Mouse (Mus musculus): Measurements from ENCODE around the gene Mdga2. TPM values are rescaled to one million over a fixed set of nuclear protein-coding genes. Genes with fewer than 3 reads are reported as not detected.

Gene Mdga2
- total RNA-seq, 2 experiments from 2014 or later: 54.0 to 67.4 TPM

GRCm38 (mm10) chr12:67059136-67060014 lies 163.0 kb downstream of the Mdga2 start:
- no peak for DNase-seq (ENCODE audit: low spot score in 2 of 2)

- no peak for DNase-seq (ENCODE audit: low spot score in 2 of 2)
Observed at GRCm38 (mm10) chr12:67056621-67057020, 165.7 kb downstream of the Mdga2 start.

- DNase-seq (ENCODE audit: low spot score in 2 of 2): peak in 1 of 2 experiments; percentile 51
Observed at GRCm38 (mm10) chr12:67045099-67045750, 177.1 kb downstream of the Mdga2 start.

GRCm38 (mm10) chr12:67041865-67042264 lies 180.5 kb downstream of the Mdga2 start:
- no peak for DNase-seq (ENCODE audit: low spot score in 2 of 2)

- no peak for DNase-seq (ENCODE audit: low spot score in 2 of 2)
Observed at GRCm38 (mm10) chr12:67035509-67036261, 186.7 kb downstream of the Mdga2 start.

GRCm38 (mm10) chr12:67017192-67017591 lies 205.2 kb downstream of the Mdga2 start:
- DNase-seq (ENCODE audit: low spot score in 2 of 2): no peak

- DNase-seq (ENCODE audit: low spot score in 2 of 2): peak; percentile 39 to 68
Observed at GRCm38 (mm10) chr12:67011368-67011767, 211.0 kb downstream of the Mdga2 start.

- no peak for DNase-seq (ENCODE audit: low spot score in 2 of 2)
Observed at GRCm38 (mm10) chr12:67010318-67010717, 212.0 kb downstream of the Mdga2 start.

- DNase-seq (ENCODE audit: low spot score in 2 of 2): no peak
Observed at GRCm38 (mm10) chr12:67009191-67009590, 213.2 kb downstream of the Mdga2 start.

- DNase-seq (ENCODE audit: low spot score in 2 of 2): no peak
Observed at GRCm38 (mm10) chr12:66954129-66954528, 268.2 kb downstream of the Mdga2 start.

GRCm38 (mm10) chr12:66915741-66916140 lies 306.6 kb downstream of the Mdga2 start:
- DNase-seq (ENCODE audit: low spot score in 2 of 2): no peak

GRCm38 (mm10) chr12:66899366-66899765 lies 323.0 kb downstream of the Mdga2 start:
- DNase-seq (ENCODE audit: low spot score in 2 of 2): peak in 1 of 2 experiments; percentile 13

GRCm38 (mm10) chr12:66896790-66897189 lies 325.6 kb downstream of the Mdga2 start:
- no peak for DNase-seq (ENCODE audit: low spot score in 2 of 2)

GRCm38 (mm10) chr12:66890296-66890695 lies 332.1 kb downstream of the Mdga2 start:
- DNase-seq (ENCODE audit: low spot score in 2 of 2): no peak

- peak in 1 of 2 experiments; percentile 43 for DNase-seq (ENCODE audit: low spot score in 2 of 2)
Observed at GRCm38 (mm10) chr12:66889276-66889675, 333.1 kb downstream of the Mdga2 start.

GRCm38 (mm10) chr12:66888636-66889035 lies 333.7 kb downstream of the Mdga2 start:
- peak in 1 of 2 experiments; percentile 9 for DNase-seq (ENCODE audit: low spot score in 2 of 2)

GRCm38 (mm10) chr12:66866199-66866598 lies 356.1 kb downstream of the Mdga2 start:
- peak in 1 of 2 experiments; percentile 24 for DNase-seq (ENCODE audit: low spot score in 2 of 2)

GRCm38 (mm10) chr12:66853167-66853566 lies 369.2 kb downstream of the Mdga2 start:
- DNase-seq (ENCODE audit: low spot score in 2 of 2): peak in 1 of 2 experiments; percentile 24

- no peak for DNase-seq (ENCODE audit: low spot score in 2 of 2)
Observed at GRCm38 (mm10) chr12:66840336-66840735, 382.0 kb downstream of the Mdga2 start.

GRCm38 (mm10) chr12:66755653-66756052 lies 466.7 kb downstream of the Mdga2 start:
- DNase-seq (ENCODE audit: low spot score in 2 of 2): no peak

- no peak for DNase-seq (ENCODE audit: low spot score in 2 of 2)
Observed at GRCm38 (mm10) chr12:66734536-66734935, 487.8 kb downstream of the Mdga2 start.
